Mouse (Mus musculus) midbrain, embryonic 11.5 days (tissue): ENCODE data around the gene Ssbp3. TPM values are rescaled to one million over a fixed set of nuclear protein-coding genes. Genes with fewer than 3 reads are reported as not detected.

ENCODE experiments used
- ATAC-seq: fragments of 200-750 bp; cut with Nextera tagmentation; 2 replicates; pipeline ENCODE4 v1.8.0; 2017; ENCODE audit warnings: moderate TSS enrichment, moderate library complexity; ENCODE audit not compliant: low FRiP score
- DNase-seq: peaks from one replicate; pipeline ENCODE4 v3.0.0; 2015; ENCODE audit warnings: low spot score; ENCODE audit errors: missing footprints
- H3K27ac ChIP-seq: fragments of 300-500 bp; sonication (generic); 2 replicates; pipeline ENCODE4 v1.5.1; 2014; ENCODE audit warnings: low read depth, low read length
- H3K27me3 ChIP-seq: fragments of 300-500 bp; sonication (generic); 2 replicates; pipeline ENCODE4 v1.6.1; 2014; ENCODE audit warnings: mild to moderate bottlenecking, low read length, moderate library complexity, mixed read lengths; ENCODE audit not compliant: control insufficient read depth, insufficient read depth
- H3K36me3 ChIP-seq: fragments of 300-500 bp; sonication (generic); 2 replicates; pipeline ENCODE4 v1.6.1; 2014; ENCODE audit warnings: mild to moderate bottlenecking, low read length, moderate library complexity, mixed read lengths; ENCODE audit not compliant: control insufficient read depth, insufficient read depth
- H3K4me1 ChIP-seq: fragments of 300-500 bp; sonication (generic); 2 replicates; pipeline ENCODE4 v1.6.1; 2014; ENCODE audit warnings: low read length; ENCODE audit not compliant: control insufficient read depth, insufficient read depth
- H3K4me2 ChIP-seq: fragments of 300-500 bp; sonication (generic); 2 replicates; pipeline ENCODE4 v1.6.1; 2014; ENCODE audit warnings: mild to moderate bottlenecking, moderate library complexity
- H3K4me3 ChIP-seq: fragments of 300-500 bp; sonication (generic); 2 replicates; pipeline ENCODE4 v1.5.1; 2014; ENCODE audit warnings: low read depth, low read length
- H3K9ac ChIP-seq: fragments of 300-500 bp; sonication (generic); 2 replicates; pipeline ENCODE4 v1.6.1; 2014; ENCODE audit warnings: low read length
- H3K9me3 ChIP-seq: fragments of 300-500 bp; sonication (generic); 2 replicates; pipeline ENCODE4 v1.6.1; 2016; ENCODE audit warnings: low read length; ENCODE audit not compliant: control insufficient read depth
- WGBS: fragments of 180-500 bp; shearing (Covaris S2); extraction: QIAGEN DNeasy Blood & Tissue Kit; methylation state at CpG from one replicate; pipeline ENCODE4 v1.1.7; 2014; 5-methylcytosine and 5-hydroxymethylcytosine counted together
- polyA plus RNA-seq: library from polyadenylated mRNA; unstranded; fragments of >200 nt; fragmentation: Nextera tagmentation; extraction: Ambion mirVana; gene quantifications from 2 replicates; pipeline ENCODE4 v1.2.1, GENCODE M21; 2014

Ssbp3 gene
- polyA plus RNA-seq, 1 experiment from 2014 or later, result 124 TPM

GRCm38 (mm10) chr4:106900718-106901117 lies 9.8 kb upstream of the Ssbp3 start:
- Histone ChIP-seq H3K9ac (no peak overlapping the region), H3K27me3 (no peaks in the 10 kb centered on the region), H3K36me3 (no peaks in the 10 kb centered on the region), H3K4me3 (no peak overlapping the region), H3K27ac (no peak overlapping the region), H3K4me2 (no peak overlapping the region), H3K4me1 (peaks cover 2% of the 10 kb centered on the region; the same call in 1 of the 2 replicates), H3K9me3 (no peaks in the 10 kb centered on the region)
- DNase-seq, result peak; percentile 79
- 19% methylated on average over 6 of the region's 6 CpGs for WGBS
- ATAC-seq, result no peak

GRCm38 (mm10) chr4:106901610-106902009 lies 8.9 kb upstream of the Ssbp3 start:
- no peaks in the 10 kb centered on the region for H3K36me3 ChIP-seq
- H3K27me3 ChIP-seq, result no peaks in the 10 kb centered on the region
- H3K4me1 ChIP-seq, result peaks cover 2% of the 10 kb centered on the region; the same call in 1 of the 2 replicates
- H3K27ac ChIP-seq, result no peak overlapping the region
- H3K9ac ChIP-seq, result no peak overlapping the region
- 85% methylated on average over 3 of the region's 3 CpGs for whole genome bisulfite sequencing
- H3K4me3 ChIP-seq, result no peak overlapping the region
- H3K9me3 ChIP-seq, result no peaks in the 10 kb centered on the region
- peak; percentile 8 for DNase-seq
- no peak for ATAC-seq
- H3K4me2 ChIP-seq, result no peak overlapping the region

GRCm38 (mm10) chr4:106902157-106902556 lies 8.3 kb upstream of the Ssbp3 start:
- Histone ChIP-seq H3K9ac (no peak overlapping the region), H3K4me2 (no peak overlapping the region), H3K36me3 (no peaks in the 10 kb centered on the region), H3K27ac (no peak overlapping the region), H3K9me3 (no peaks in the 10 kb centered on the region), H3K4me1 (peaks cover 2% of the 10 kb centered on the region; the same call in 1 of the 2 replicates), H3K27me3 (no peaks in the 10 kb centered on the region), H3K4me3 (no peak overlapping the region)
- 67% methylated on average over 8 of the region's 8 CpGs for whole genome bisulfite sequencing
- DNase-seq, result peak; percentile 65
- ATAC-seq, result no peak

GRCm38 (mm10) chr4:106905898-106906297 lies 4.6 kb upstream of the Ssbp3 start:
- 92% methylated on average over 3 of the region's 3 CpGs for WGBS

GRCm38 (mm10) chr4:106907701-106908425 lies 2.6 kb upstream of the Ssbp3 start:
- peak; percentile 93 for DNase-seq
- no peaks in the 10 kb centered on the region for H3K36me3 ChIP-seq
- H3K9me3 ChIP-seq, result no peaks in the 10 kb centered on the region
- H3K4me3 ChIP-seq, result no peak overlapping the region
- H3K9ac ChIP-seq, result peak overlapping the region; percentile 55
- 7% methylated on average over 17 of the region's 17 CpGs for WGBS
- H3K27me3 ChIP-seq, result no peaks in the 10 kb centered on the region
- H3K4me2 ChIP-seq, result peak overlapping the region; percentile 30
- no peak for ATAC-seq
- H3K27ac ChIP-seq, result peak overlapping the region; percentile 32; the same call in 1 of the 2 replicates
- peaks cover 27% of the 10 kb centered on the region for H3K4me1 ChIP-seq

More at GRCm38 (mm10) chr4:106905898-106906297, 4.6 kb upstream of the Ssbp3 start:
- Histone ChIP-seq H3K9ac (no peak overlapping the region), H3K4me2 (no peak overlapping the region), H3K4me1 (peaks cover 26% of the 10 kb centered on the region), H3K27me3 (no peaks in the 10 kb centered on the region), H3K27ac (no peak overlapping the region), H3K36me3 (no peaks in the 10 kb centered on the region), H3K4me3 (no peak overlapping the region), H3K9me3 (no peaks in the 10 kb centered on the region)
- no peak for DNase-seq
- ATAC-seq, result no peak

- Histone ChIP-seq H3K4me3 (no peak overlapping the region), H3K4me2 (peak overlapping the region; percentile 30), H3K36me3 (no peaks in the 10 kb centered on the region; the same call in 1 of the 2 replicates), H3K4me1 (peaks cover 32% of the 10 kb centered on the region), H3K9ac (no peak overlapping the region; the same call in none of the 2 replicates), H3K27ac (peak overlapping the region; percentile 99; the same call in 1 of the 2 replicates), H3K27me3 (no peaks in the 10 kb centered on the region), H3K9me3 (no peaks in the 10 kb centered on the region)
- DNase-seq (no peak), ATAC-seq (no peak)
- 29% methylated on average over 3 of the region's 3 CpGs for WGBS
Observed at GRCm38 (mm10) chr4:106908426-106908809, 2.1 kb upstream of the Ssbp3 start.

- Histone ChIP-seq H3K27me3 (no peaks in the 10 kb centered on the region), H3K9ac (peak overlapping the region; percentile 54; the same call in 1 of the 2 replicates), H3K4me3 (no peak overlapping the region; the same call in 1 of the 2 replicates), H3K27ac (peak overlapping the region; percentile 99), H3K4me2 (peak overlapping the region; percentile 98), H3K9me3 (no peaks in the 10 kb centered on the region), H3K4me1 (peaks cover 39% of the 10 kb centered on the region), H3K36me3 (peaks cover 3% of the 10 kb centered on the region)
- DNase-seq (peak; percentile 92), ATAC-seq (peak; percentile 10; the same call in 1 of the 2 replicates)
- WGBS, result 3% methylated on average over 10 of the region's 10 CpGs
Observed at GRCm38 (mm10) chr4:106908950-106909751, 1.4 kb upstream of the Ssbp3 start.

- H3K36me3 ChIP-seq, result peaks cover 6% of the 10 kb centered on the region
- no peak for DNase-seq
- peak overlapping the region; percentile 99 for H3K27ac ChIP-seq
- no peaks in the 10 kb centered on the region for H3K27me3 ChIP-seq
- peak overlapping the region; percentile 54 for H3K9ac ChIP-seq
- peak overlapping the region; percentile 98 for H3K4me2 ChIP-seq
- no peak for ATAC-seq
- peak overlapping the region; percentile 12; the same call in 1 of the 2 replicates for H3K4me3 ChIP-seq
- whole genome bisulfite sequencing, result 0% methylated on average over 6 of the region's 6 CpGs
- H3K9me3 ChIP-seq, result no peaks in the 10 kb centered on the region
- peaks cover 43% of the 10 kb centered on the region for H3K4me1 ChIP-seq
Observed at GRCm38 (mm10) chr4:106909797-106910196, 704 bp upstream of the Ssbp3 start.
